Mouse (Mus musculus): ENCODE measurements around the gene H2-Ab1. TPM values are rescaled to one million over a fixed set of nuclear protein-coding genes. Genes with fewer than 3 reads are reported as not detected.

H2-Ab1 gene
- 50.9 TPM for polyA plus RNA-seq (2017; shearing (Covaris generic))

GRCm38 (mm10) chr17:34257594-34258375 is at the start of gene H2-Ab1:
TSS of gene H2-Ab1 (plus strand) at chr17:34257689.

GRCm38 (mm10) chr17:34238706-34239105 is 18.8 kb upstream of the H2-Ab1 start, which contains the start of gene H2-Ob:
TSS of gene H2-Ob (plus strand) at chr17:34238903.

GRCm38 (mm10) chr17:34287648-34288047 is 30.2 kb downstream of the H2-Ab1 start, which contains the start of gene H2-Aa:
TSS of gene H2-Aa (minus strand) at chr17:34287823.

DNA sequence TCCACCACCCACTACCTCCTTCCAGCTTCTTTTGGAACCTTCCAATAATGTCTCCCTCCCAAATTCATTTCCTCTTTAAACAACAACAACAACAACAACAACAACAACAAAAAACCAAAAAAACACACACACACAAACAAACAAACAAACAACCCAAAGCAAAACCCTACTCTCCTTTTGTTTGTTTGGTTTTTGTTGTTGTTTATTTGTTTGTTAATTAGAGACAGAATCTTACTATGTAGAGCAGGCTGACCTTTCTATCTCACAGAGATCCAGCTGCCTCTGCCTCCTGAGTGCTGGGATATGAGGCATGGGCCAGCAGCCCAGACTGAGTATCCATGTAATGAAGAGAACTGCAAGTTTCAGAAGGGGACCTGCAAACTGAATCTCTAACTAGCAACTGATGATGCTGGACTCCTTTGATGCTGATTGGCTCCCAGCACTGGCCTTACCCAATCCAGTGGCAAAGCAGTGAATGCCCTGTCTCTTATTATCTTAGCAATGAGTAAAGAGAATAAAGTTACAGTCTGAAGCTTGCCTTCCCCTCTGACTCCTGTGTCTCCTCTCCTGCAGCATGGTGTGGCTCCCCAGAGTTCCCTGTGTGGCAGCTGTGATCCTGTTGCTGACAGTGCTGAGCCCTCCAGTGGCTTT is 48.0 kb downstream of the H2-Ab1 start, which contains the start of gene H2-Eb1:
TSS of gene H2-Eb1 (plus strand) at position 488 of the 651 bp plus-strand sequence.

Other genes starting within 250 kb of the H2-Ab1 start
- gene Ring1, start 233.0 kb upstream of the H2-Ab1 start, polyA plus RNA-seq (2017; shearing (Covaris generic)) = 24.7 TPM
- gene H2-Ke6, start 229.6 kb upstream of the H2-Ab1 start, polyA plus RNA-seq (2017; shearing (Covaris generic)) = 47.8 TPM
- gene Slc39a7, start 226.0 kb upstream of the H2-Ab1 start, polyA plus RNA-seq (2017; shearing (Covaris generic)) = 165 TPM
- gene Rxrb, start 225.9 kb upstream of the H2-Ab1 start, polyA plus RNA-seq (2017; shearing (Covaris generic)) = 25.2 TPM
- gene Col11a2, start 218.3 kb upstream of the H2-Ab1 start, polyA plus RNA-seq (2017; shearing (Covaris generic)) = 3.0 TPM
- gene H2-Oa, start 165.3 kb upstream of the H2-Ab1 start, polyA plus RNA-seq (2017; shearing (Covaris generic)) = 41.7 TPM
- 118 TPM for gene H2-DMa, start 138.1 kb upstream of the H2-Ab1 start, polyA plus RNA-seq (2017; shearing (Covaris generic))
- gene Brd2, start 135.1 kb upstream of the H2-Ab1 start, polyA plus RNA-seq (2017; shearing (Covaris generic)) = 172 TPM
- gene H2-DMb2, start 114.4 kb upstream of the H2-Ab1 start, polyA plus RNA-seq (2017; shearing (Covaris generic)) = 8.5 TPM
- 7.1 TPM for gene H2-DMb1, start 104.6 kb upstream of the H2-Ab1 start, polyA plus RNA-seq (2017; shearing (Covaris generic))
- gene Tap1, start 70.1 kb upstream of the H2-Ab1 start, polyA plus RNA-seq (2017; shearing (Covaris generic)) = 543 TPM
- gene Psmb9, start 69.9 kb upstream of the H2-Ab1 start, polyA plus RNA-seq (2017; shearing (Covaris generic)) = 552 TPM
- gene Psmb8, start 60.0 kb upstream of the H2-Ab1 start, polyA plus RNA-seq (2017; shearing (Covaris generic)) = 1,460 TPM
- gene Tap2, start 54.2 kb upstream of the H2-Ab1 start, polyA plus RNA-seq (2017; shearing (Covaris generic)) = 505 TPM
- gene H2-Ob, start 18.8 kb upstream of the H2-Ab1 start, polyA plus RNA-seq (2017; shearing (Covaris generic)) = 106 TPM
- gene H2-Aa, start 30.1 kb downstream of the H2-Ab1 start, polyA plus RNA-seq (2017; shearing (Covaris generic)) = 34.5 TPM
- 26.1 TPM for gene H2-Eb1, start 48.2 kb downstream of the H2-Ab1 start, polyA plus RNA-seq (2017; shearing (Covaris generic))
- gene H2-Eb2, start 68.0 kb downstream of the H2-Ab1 start, polyA plus RNA-seq (2017; shearing (Covaris generic)) = 0.26 TPM
- gene Btnl2, start 97.1 kb downstream of the H2-Ab1 start, polyA plus RNA-seq (2017; shearing (Covaris generic)) = 0.45 TPM
- gene Btnl1, start 119.4 kb downstream of the H2-Ab1 start, polyA plus RNA-seq (2017; shearing (Covaris generic)) = not detected
- 0.74 TPM for gene BC051142, start 141.1 kb downstream of the H2-Ab1 start, polyA plus RNA-seq (2017; shearing (Covaris generic))
- 0.40 TPM for gene Btnl4, start 219.6 kb downstream of the H2-Ab1 start, polyA plus RNA-seq (2017; shearing (Covaris generic))

All from inflammation-experienced regulatory T-cells, adult 16 weeks (primary cell).